Mouse (Mus musculus) lung, embryonic 14.5 days (tissue): ENCODE results near the gene Ranbp10. TPM values are rescaled to one million over a fixed set of nuclear protein-coding genes. Genes with fewer than 3 reads are reported as not detected.

Source experiments
- ATAC-seq: fragments of 200-750 bp; cut with Nextera tagmentation; 2 replicates; pipeline ENCODE4 v1.8.0; 2017; ENCODE audit warnings: mild to moderate bottlenecking, moderate TSS enrichment, moderate library complexity; ENCODE audit not compliant: insufficient read depth
- DNase-seq: peaks from one replicate; pipeline ENCODE4 v3.0.0-alpha.2; 2015
- H3K27ac ChIP-seq: fragments of 300-500 bp; sonication (generic); 2 replicates; pipeline ENCODE4 v1.5.1; 2014; ENCODE audit warnings: low read depth, mild to moderate bottlenecking, moderate library complexity
- H3K27me3 ChIP-seq: fragments of 300-500 bp; sonication (generic); 2 replicates; pipeline ENCODE4 v1.6.1; 2014; ENCODE audit warnings: low read length, control low read depth; ENCODE audit not compliant: insufficient read depth
- H3K36me3 ChIP-seq: fragments of 300-500 bp; sonication (generic); 2 replicates; pipeline ENCODE4 v1.6.1; 2014; ENCODE audit warnings: control low read depth; ENCODE audit not compliant: insufficient read depth
- H3K4me1 ChIP-seq: fragments of 300-500 bp; sonication (generic); 2 replicates; pipeline ENCODE4 v1.6.1; 2014; ENCODE audit warnings: antibody characterized with exemption, control low read depth; ENCODE audit not compliant: insufficient read depth
- H3K4me2 ChIP-seq: fragments of 300-500 bp; sonication (generic); 2 replicates; pipeline ENCODE4 v1.6.1; 2014; ENCODE audit warnings: mild to moderate bottlenecking
- H3K4me3 ChIP-seq: fragments of 300-500 bp; sonication (generic); 2 replicates; pipeline ENCODE4 v1.5.1; 2014; ENCODE audit warnings: low read depth, low read length
- H3K9ac ChIP-seq: fragments of 300-500 bp; sonication (generic); 2 replicates; pipeline ENCODE4 v1.6.1; 2014
- H3K9me3 ChIP-seq: fragments of 300-500 bp; sonication (generic); 2 replicates; pipeline ENCODE4 v1.6.1; 2016; ENCODE audit warnings: low read depth, low read length, control low read depth
- CTCF ChIP-seq: IDR thresholded peaks from 2 replicates; pipeline ENCODE4 v1.5.1; 2016; ENCODE audit warnings: antibody characterized with exemption, low read depth
- WGBS: fragments of 180-500 bp; shearing (Covaris S2); extraction: QIAGEN DNeasy Blood & Tissue Kit; methylation state at CpG from one replicate; pipeline ENCODE4 v1.1.7; 2014; 5-methylcytosine and 5-hydroxymethylcytosine counted together
- polyA plus RNA-seq: library from polyadenylated mRNA; unstranded; fragments of >200 nt; fragmentation: Nextera tagmentation; extraction: Ambion mirVana; gene quantifications from 2 replicates; pipeline ENCODE4 v1.2.1, GENCODE M21; 2014

The Ranbp10 gene
- polyA plus RNA-seq, 1 experiment from 2014 or later = 13.8 TPM

GRCm38 (mm10) chr8:105811543-105811942 lies 15.6 kb downstream of the Ranbp10 start:
- H3K4me2 ChIP-seq = no peak overlapping the region
- no peak for DNase-seq
- 77% methylated on average over 3 of the region's 3 CpGs for WGBS
- H3K9ac ChIP-seq = no peak overlapping the region
- H3K27ac ChIP-seq = no peak overlapping the region
- no peak overlapping the region for H3K4me3 ChIP-seq
- H3K9me3 ChIP-seq = no peaks in the 10 kb centered on the region
- ATAC-seq = no peak
- H3K4me1 ChIP-seq = no peaks in the 10 kb centered on the region
- H3K36me3 ChIP-seq = peaks cover 12% of the 10 kb centered on the region; the same call in 1 of the 2 replicates
- H3K27me3 ChIP-seq = no peaks in the 10 kb centered on the region
- no peak for TF ChIP-seq CTCF

- Histone ChIP-seq H3K36me3 (peaks cover 12% of the 10 kb centered on the region; the same call in 1 of the 2 replicates), H3K9me3 (no peaks in the 10 kb centered on the region), H3K9ac (no peak overlapping the region), H3K27ac (no peak overlapping the region), H3K27me3 (no peaks in the 10 kb centered on the region), H3K4me1 (no peaks in the 10 kb centered on the region), H3K4me2 (no peak overlapping the region), H3K4me3 (no peak overlapping the region)
- DNase-seq (no peak), ATAC-seq (no peak)
- TF ChIP-seq CTCF = no peak
- 90% methylated on average over 10 of the region's 10 CpGs for WGBS
Observed at GRCm38 (mm10) chr8:105811061-105811460, 16.1 kb downstream of the Ranbp10 start.

GRCm38 (mm10) chr8:105810245-105810786 lies 16.8 kb downstream of the Ranbp10 start:
- no peak overlapping the region for H3K9ac ChIP-seq
- 84% methylated on average over 6 of the region's 6 CpGs for WGBS
- H3K4me3 ChIP-seq = no peak overlapping the region

GRCm38 (mm10) chr8:105808480-105808879 lies 18.7 kb downstream of the Ranbp10 start:
- Histone ChIP-seq H3K27ac (no peak overlapping the region), H3K9ac (no peak overlapping the region), H3K9me3 (no peaks in the 10 kb centered on the region), H3K4me2 (no peak overlapping the region), H3K27me3 (no peaks in the 10 kb centered on the region), H3K36me3 (peaks cover 23% of the 10 kb centered on the region), H3K4me1 (no peaks in the 10 kb centered on the region), H3K4me3 (no peak overlapping the region)
- ATAC-seq = no peak
- WGBS = 96% methylated on average over 2 of the region's 2 CpGs
- DNase-seq = no peak
- no peak for TF ChIP-seq CTCF

More at GRCm38 (mm10) chr8:105810245-105810786, 16.8 kb downstream of the Ranbp10 start:
- DNase-seq (no peak), ATAC-seq (no peak)
- no peak overlapping the region for H3K27ac ChIP-seq
- H3K4me1 ChIP-seq = no peaks in the 10 kb centered on the region
- H3K4me2 ChIP-seq = no peak overlapping the region
- TF ChIP-seq CTCF = no peak
- H3K27me3 ChIP-seq = no peaks in the 10 kb centered on the region
- no peaks in the 10 kb centered on the region for H3K9me3 ChIP-seq
- peaks cover 14% of the 10 kb centered on the region for H3K36me3 ChIP-seq

- peak; percentile 24 for DNase-seq
- no peak for TF ChIP-seq CTCF
Observed at GRCm38 (mm10) chr8:105807766-105808165, 19.4 kb downstream of the Ranbp10 start.

GRCm38 (mm10) chr8:105805964-105806363 lies 21.2 kb downstream of the Ranbp10 start:
- H3K4me3 ChIP-seq = no peak overlapping the region
- no peak overlapping the region for H3K27ac ChIP-seq
- H3K4me2 ChIP-seq = no peak overlapping the region
- no peak for TF ChIP-seq CTCF
- H3K36me3 ChIP-seq = peaks cover 19% of the 10 kb centered on the region
- 65% methylated on average over 1 of the region's 1 CpGs for WGBS
- no peak for DNase-seq
- no peaks in the 10 kb centered on the region for H3K27me3 ChIP-seq
- ATAC-seq = no peak
- H3K9ac ChIP-seq = no peak overlapping the region
- no peaks in the 10 kb centered on the region for H3K4me1 ChIP-seq
- no peaks in the 10 kb centered on the region for H3K9me3 ChIP-seq

More at GRCm38 (mm10) chr8:105807766-105808165, 19.4 kb downstream of the Ranbp10 start:
- no peak overlapping the region for H3K9ac ChIP-seq
- no peak for ATAC-seq
- H3K9me3 ChIP-seq = no peaks in the 10 kb centered on the region
- no peak overlapping the region for H3K4me2 ChIP-seq
- peaks cover 25% of the 10 kb centered on the region for H3K36me3 ChIP-seq
- no peaks in the 10 kb centered on the region for H3K4me1 ChIP-seq
- H3K27ac ChIP-seq = no peak overlapping the region
- 71% methylated on average over 5 of the region's 5 CpGs for WGBS
- H3K4me3 ChIP-seq = no peak overlapping the region
- H3K27me3 ChIP-seq = no peaks in the 10 kb centered on the region

- Histone ChIP-seq H3K4me2 (no peak overlapping the region), H3K9ac (no peak overlapping the region), H3K9me3 (no peaks in the 10 kb centered on the region), H3K27ac (no peak overlapping the region), H3K4me1 (no peaks in the 10 kb centered on the region), H3K4me3 (no peak overlapping the region), H3K36me3 (peaks cover 19% of the 10 kb centered on the region), H3K27me3 (no peaks in the 10 kb centered on the region)
- DNase-seq (no peak), ATAC-seq (no peak)
- TF ChIP-seq CTCF = no peak
- WGBS = 68% methylated on average over 3 of the region's 3 CpGs
Observed at GRCm38 (mm10) chr8:105805346-105805745, 21.8 kb downstream of the Ranbp10 start.

- Histone ChIP-seq H3K4me1 (0 out of 2 replicates have a peak, but pooled peaks cover 3% of the 10 kb centered on the region), H3K36me3 (peaks cover 19% of the 10 kb centered on the region), H3K4me3 (no peak overlapping the region), H3K27me3 (no peaks in the 10 kb centered on the region), H3K27ac (no peak overlapping the region), H3K9ac (no peak overlapping the region), H3K4me2 (no peak overlapping the region), H3K9me3 (no peaks in the 10 kb centered on the region)
- ATAC-seq (no peak), DNase-seq (no peak)
- TF ChIP-seq CTCF = no peak
- WGBS = 83% methylated on average over 7 of the region's 7 CpGs
Observed at GRCm38 (mm10) chr8:105804797-105805196, 22.4 kb downstream of the Ranbp10 start.
